Mouse (Mus musculus) ES-E14 (cell line): ENCODE data around the gene Wnt2. TPM values are rescaled to one million over a fixed set of nuclear protein-coding genes. Genes with fewer than 3 reads are reported as not detected.

Experiments
- DNase-seq: peaks from one replicate; pipeline ENCODE4 v3.0.0-alpha.2; 2013; ENCODE audit warnings: low read depth, low spot score
- H3K27ac ChIP-seq: 2 replicates; pipeline ENCODE4 v1.5.1; 2012; ENCODE audit warnings: low read depth, mild to moderate bottlenecking, low read length, moderate library complexity, mixed read lengths; ENCODE audit not compliant: poor library complexity, insufficient read depth, severe bottlenecking
- H3K36me3 ChIP-seq: 2 replicates; pipeline ENCODE4 v1.6.1; 2012; ENCODE audit warnings: mild to moderate bottlenecking, low read length, moderate library complexity, mixed read lengths; ENCODE audit not compliant: control insufficient read depth, poor library complexity, insufficient read depth, severe bottlenecking
- H3K4me1 ChIP-seq, 2 experiments: fragments of 150-350 bp in 1 of 2; sonication (generic) in 1 of 2; 2 replicates each; pipeline ENCODE4 v1.6.1; 2012; ENCODE audit warnings: low read length in 2 of 2, mild to moderate bottlenecking in 1 of 2, mixed read lengths in 1 of 2; ENCODE audit not compliant: control insufficient read depth in 2 of 2, insufficient read depth in 2 of 2, poor library complexity in 1 of 2
- H3K4me3 ChIP-seq, 2 experiments: fragments of 150-350 bp in 1 of 2; sonication (generic) in 1 of 2; 2 replicates each; pipeline ENCODE4 v1.5.1; 2012; ENCODE audit warnings: low read length in 2 of 2, low read depth in 1 of 2, mild to moderate bottlenecking in 1 of 2, mixed read lengths in 1 of 2; ENCODE audit not compliant: insufficient read depth in 1 of 2, poor library complexity in 1 of 2, severe bottlenecking in 1 of 2
- H3K9ac ChIP-seq: 2 replicates; pipeline ENCODE4 v1.6.1; 2012; ENCODE audit warnings: low read depth, mild to moderate bottlenecking, low read length, mixed read lengths; ENCODE audit not compliant: poor library complexity, insufficient read depth, severe bottlenecking
- H3K9me3 ChIP-seq: fragments of 150-350 bp; sonication (generic); 2 replicates; pipeline ENCODE4 v1.6.1; 2012; ENCODE audit warnings: low read depth, mild to moderate bottlenecking, low read length; ENCODE audit not compliant: control insufficient read depth, insufficient read depth
- CHD2 ChIP-seq: IDR thresholded peaks from 2 replicates; pipeline ENCODE4 v1.6.1; 2014; ENCODE audit warnings: mild to moderate bottlenecking, low read depth, low read length, inconsistent platforms
- HCFC1 ChIP-seq: IDR thresholded peaks from 2 replicates; pipeline ENCODE4 v1.6.1; 2012; ENCODE audit warnings: low read length, inconsistent platforms, borderline replicate concordance; ENCODE audit not compliant: insufficient read depth
- MAFK ChIP-seq: IDR thresholded peaks from 2 replicates; pipeline ENCODE4 v1.6.1; 2014; ENCODE audit warnings: mild to moderate bottlenecking, low read depth, low read length, inconsistent platforms; ENCODE audit not compliant: insufficient read depth
- ZC3H11A ChIP-seq: IDR thresholded peaks from 2 replicates; pipeline ENCODE4 v1.6.1; 2012; ENCODE audit warnings: low read depth, mild to moderate bottlenecking, inconsistent platforms, low read length, borderline replicate concordance
- ZNF384 ChIP-seq: IDR thresholded peaks from 2 replicates; pipeline ENCODE4 v1.6.1; 2012; ENCODE audit warnings: low read depth, low read length, inconsistent platforms
- in situ Hi-C, 2 experiments: fragments of 600-800 bp; cut with MboI; formaldehyde crosslinking; loops; one replicate each; pipeline ENCODE4 v1.15.1; 2025; ENCODE audit warnings: low sequenced_read_pairs in 2 of 2, inconsistent platforms in 1 of 2; ENCODE audit not compliant: unreplicated experiment in 2 of 2
- total RNA-seq: library from RNA; depleted of rRNA; stranded (reverse); fragments of 300-350 nt; gene quantifications from 2 replicates; pipeline ENCODE4 v1.2.3, GENCODE M21; 2012

Wnt2 gene
- total RNA-seq, 1 experiment = 0.27 TPM

- in situ Hi-C loops = no loop called here
- no peak for TF ChIP-seq ZNF384
- no peak for TF ChIP-seq HCFC1
- TF ChIP-seq MAFK = no peak
- TF ChIP-seq ZC3H11A = no peak
- TF ChIP-seq CHD2 = no peak
- H3K36me3 ChIP-seq = no peaks in the 10 kb centered on the region
- DNase-seq = no peak
- H3K4me1 ChIP-seq = no peaks in the 10 kb centered on the region
- no peak overlapping the region for H3K27ac ChIP-seq
- no peak overlapping the region for H3K9ac ChIP-seq
- no peak overlapping the region for H3K4me3 ChIP-seq
- no peaks in the 10 kb centered on the region for H3K9me3 ChIP-seq
These were observed 27.5 kb upstream of the Wnt2 start for GRCm38 (mm10) chr6:18057899-18058298.

- in situ Hi-C loops = no loop called here
- no peaks in the 10 kb centered on the region for H3K9me3 ChIP-seq
- H3K9ac ChIP-seq = no peak overlapping the region
- no peak overlapping the region for H3K4me3 ChIP-seq
- H3K4me1 ChIP-seq = no peaks in the 10 kb centered on the region
- TF ChIP-seq ZNF384 = no peak
- no peak for TF ChIP-seq CHD2
- no peak for TF ChIP-seq ZC3H11A
- TF ChIP-seq HCFC1 = no peak
- no peak for TF ChIP-seq MAFK
- no peaks in the 10 kb centered on the region for H3K36me3 ChIP-seq
- DNase-seq = no peak
- no peak overlapping the region for H3K27ac ChIP-seq
These were observed 21.3 kb upstream of the Wnt2 start for GRCm38 (mm10) chr6:18051702-18052101.

GRCm38 (mm10) chr6:18044299-18044698 lies 13.9 kb upstream of the Wnt2 start:
- H3K36me3 ChIP-seq = no peaks in the 10 kb centered on the region
- no peak for DNase-seq
- no peak overlapping the region for H3K4me3 ChIP-seq
- TF ChIP-seq HCFC1 (no peak), ZC3H11A (no peak), ZNF384 (no peak), CHD2 (no peak), MAFK (no peak)
- no peak overlapping the region for H3K9ac ChIP-seq
- in situ Hi-C loops = no loop called here
- no peak overlapping the region for H3K27ac ChIP-seq
- no peaks in the 10 kb centered on the region for H3K4me1 ChIP-seq
- no peaks in the 10 kb centered on the region for H3K9me3 ChIP-seq

- H3K36me3 ChIP-seq = no peaks in the 10 kb centered on the region
- H3K9me3 ChIP-seq = no peaks in the 10 kb centered on the region
- H3K4me1 ChIP-seq = no peaks in the 10 kb centered on the region
- DNase-seq = no peak
- H3K9ac ChIP-seq = no peak overlapping the region
- H3K27ac ChIP-seq = no peak overlapping the region
- in situ Hi-C loops = no loop called here
- no peak for TF ChIP-seq HCFC1
- no peak for TF ChIP-seq ZC3H11A
- no peak overlapping the region for H3K4me3 ChIP-seq
These were observed 12.8 kb upstream of the Wnt2 start for GRCm38 (mm10) chr6:18043172-18043571.

- no peaks in the 10 kb centered on the region; a peak in 1 of 4 replicates for H3K4me1 ChIP-seq
- no peaks in the 10 kb centered on the region for H3K9me3 ChIP-seq
- no peak for DNase-seq
- TF ChIP-seq ZNF384 (no peak), ZC3H11A (no peak), MAFK (no peak), CHD2 (no peak)
- in situ Hi-C loops = no loop called here
- no peak overlapping the region for H3K4me3 ChIP-seq
- no peak overlapping the region for H3K9ac ChIP-seq
- H3K27ac ChIP-seq = no peak overlapping the region
- no peaks in the 10 kb centered on the region for H3K36me3 ChIP-seq
These were observed 1.9 kb upstream of the Wnt2 start for GRCm38 (mm10) chr6:18032271-18032670.
